Mouse (Mus musculus) midbrain, embryonic 14.5 days (tissue): ENCODE data around the gene Atp13a1. TPM values are rescaled to one million over a fixed set of nuclear protein-coding genes. Genes with fewer than 3 reads are reported as not detected.

Experiments used
- ATAC-seq: fragments of 200-750 bp; cut with Nextera tagmentation; 2 replicates; pipeline ENCODE4 v1.8.0; 2017; ENCODE audit warnings: moderate number of reproducible peaks, moderate library complexity; ENCODE audit not compliant: low FRiP score, low TSS enrichment
- DNase-seq: peaks from one replicate; pipeline ENCODE4 v3.0.0-alpha.2; 2015
- H3K27ac ChIP-seq: fragments of 300-500 bp; sonication (generic); replicated peaks from 2 replicates; pipeline ENCODE4 v1.5.1; 2014; ENCODE audit warnings: mild to moderate bottlenecking, low read depth, low read length, moderate library complexity
- H3K27me3 ChIP-seq: fragments of 300-500 bp; sonication (generic); 2 replicates; pipeline ENCODE4 v1.6.1; 2014; ENCODE audit warnings: low read length, control low read depth, mixed read lengths; ENCODE audit not compliant: control insufficient read depth, insufficient read depth
- H3K36me3 ChIP-seq: fragments of 300-500 bp; sonication (generic); 2 replicates; pipeline ENCODE4 v1.6.1; 2014; ENCODE audit warnings: low read length, control low read depth; ENCODE audit not compliant: control insufficient read depth, insufficient read depth
- H3K4me1 ChIP-seq: fragments of 300-500 bp; sonication (generic); 2 replicates; pipeline ENCODE4 v1.6.1; 2014; ENCODE audit warnings: mild to moderate bottlenecking, antibody characterized with exemption, low read length, control low read depth; ENCODE audit not compliant: control insufficient read depth, insufficient read depth
- H3K4me2 ChIP-seq: fragments of 300-500 bp; sonication (generic); 2 replicates; pipeline ENCODE4 v1.6.1; 2014; ENCODE audit warnings: mild to moderate bottlenecking, low read length, moderate library complexity
- H3K4me3 ChIP-seq: fragments of 300-500 bp; sonication (generic); replicated peaks from 2 replicates; pipeline ENCODE4 v1.5.1; 2014; ENCODE audit warnings: low read depth, low read length
- H3K9ac ChIP-seq: fragments of 300-500 bp; sonication (generic); replicated peaks from 2 replicates; pipeline ENCODE4 v1.6.1; 2014; ENCODE audit warnings: mild to moderate bottlenecking, low read length, moderate library complexity
- H3K9me3 ChIP-seq: fragments of 300-500 bp; sonication (generic); 2 replicates; pipeline ENCODE4 v1.6.1; 2016; ENCODE audit warnings: low read length, control low read depth, mixed read lengths; ENCODE audit not compliant: control insufficient read depth
- WGBS: fragments of 180-500 bp; shearing (Covaris S2); extraction: QIAGEN DNeasy Blood & Tissue Kit; methylation state at CpG from one replicate; pipeline ENCODE4 v1.1.7; 2014; 5-methylcytosine and 5-hydroxymethylcytosine counted together
- polyA plus RNA-seq: library from polyadenylated mRNA; unstranded; fragments of >200 nt; fragmentation: Nextera tagmentation; extraction: Ambion mirVana; gene quantifications from 2 replicates; pipeline ENCODE4 v1.2.1, GENCODE M21; 2014

The Atp13a1 gene
- polyA plus RNA-seq: 49.6 and 50.6 TPM in 2 replicates

DNA sequence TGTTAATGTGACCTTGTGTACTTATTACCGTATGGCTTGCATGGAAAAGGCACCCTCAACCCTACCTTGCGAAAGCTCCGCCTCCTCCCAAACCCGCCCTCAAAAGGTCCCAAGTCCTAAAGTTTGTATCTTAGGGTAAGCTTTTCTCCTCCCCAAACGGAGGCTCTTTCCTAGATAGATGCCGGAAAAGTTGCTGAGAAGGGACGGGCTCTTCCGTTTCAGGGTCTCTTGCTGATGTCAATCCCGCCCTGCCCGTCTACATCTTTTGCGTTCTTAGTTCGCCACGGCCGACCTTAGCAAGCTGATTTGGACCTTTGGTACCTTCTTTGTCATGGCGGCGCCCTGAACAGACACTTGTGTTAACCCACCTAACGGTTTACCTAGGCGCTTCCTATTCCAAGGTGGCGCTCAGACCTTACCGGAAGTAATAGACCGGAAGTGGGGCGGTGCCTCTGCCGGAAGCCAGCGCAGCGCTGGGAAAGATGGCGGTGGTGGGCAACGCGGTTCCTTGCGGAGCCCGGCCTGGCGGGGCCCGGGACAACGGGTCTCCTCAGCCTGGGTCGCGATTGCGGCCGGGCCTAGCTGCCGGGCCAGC is at the start of gene Atp13a1, which contains the start of gene Zfp866:
Gene Atp13a1, plus strand, starts transcription at position 391 of the 595 bp plus-strand sequence.
Gene Zfp866, minus strand, starts transcription at position 406 of the 595 bp plus-strand sequence.
- Histone ChIP-seq H3K4me2 (peak within 1 kb of the TSS; percentile 59), H3K4me1 (peaks cover 13% of the 10 kb centered on the region), H3K27ac (peak within 1 kb of the TSS; percentile 75), H3K9ac (peak within 1 kb of the TSS; percentile 92), H3K9me3 (no peaks in the 10 kb centered on the region), H3K27me3 (no peaks in the 10 kb centered on the region), H3K4me3 (peak within 1 kb of the TSS; percentile 100), H3K36me3 (peaks cover 27% of the 10 kb centered on the region)
- ATAC-seq (peak; percentile 95), DNase-seq (peak; percentile 96)
- WGBS: under 1% methylated on average over 38 of the region's 38 CpGs

DNA sequence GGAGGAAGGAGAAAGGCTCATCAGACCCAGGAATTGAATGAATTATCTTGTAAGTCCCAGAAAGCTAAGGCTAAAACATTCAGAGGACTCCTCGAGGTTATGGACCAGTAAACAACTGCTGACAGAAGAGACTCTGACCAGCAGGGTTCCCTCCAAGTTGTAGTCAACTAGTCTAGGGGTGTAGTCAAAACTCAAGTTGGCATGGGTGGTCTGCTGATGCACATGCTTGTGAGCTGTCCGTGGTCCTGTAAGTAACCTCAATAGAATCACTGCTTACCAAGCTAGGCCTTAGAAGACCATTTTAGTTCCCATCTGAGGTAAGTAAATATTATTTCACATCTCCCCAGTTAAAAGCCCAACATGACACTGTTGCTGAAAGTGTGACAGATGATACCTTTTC is 49.7 kb upstream of the Atp13a1 start:
- Histone ChIP-seq H3K9ac (no peak overlapping the region), H3K27ac (no peak overlapping the region), H3K4me3 (no peak overlapping the region), H3K36me3 (peaks cover 16% of the 10 kb centered on the region), H3K9me3 (no peaks in the 10 kb centered on the region), H3K4me2 (no peak overlapping the region), H3K27me3 (no peaks in the 10 kb centered on the region), H3K4me1 (no peaks in the 10 kb centered on the region)
- 79% methylated on average over 2 of the region's 2 CpGs for WGBS
- DNase-seq (no peak), ATAC-seq (no peak)

DNA sequence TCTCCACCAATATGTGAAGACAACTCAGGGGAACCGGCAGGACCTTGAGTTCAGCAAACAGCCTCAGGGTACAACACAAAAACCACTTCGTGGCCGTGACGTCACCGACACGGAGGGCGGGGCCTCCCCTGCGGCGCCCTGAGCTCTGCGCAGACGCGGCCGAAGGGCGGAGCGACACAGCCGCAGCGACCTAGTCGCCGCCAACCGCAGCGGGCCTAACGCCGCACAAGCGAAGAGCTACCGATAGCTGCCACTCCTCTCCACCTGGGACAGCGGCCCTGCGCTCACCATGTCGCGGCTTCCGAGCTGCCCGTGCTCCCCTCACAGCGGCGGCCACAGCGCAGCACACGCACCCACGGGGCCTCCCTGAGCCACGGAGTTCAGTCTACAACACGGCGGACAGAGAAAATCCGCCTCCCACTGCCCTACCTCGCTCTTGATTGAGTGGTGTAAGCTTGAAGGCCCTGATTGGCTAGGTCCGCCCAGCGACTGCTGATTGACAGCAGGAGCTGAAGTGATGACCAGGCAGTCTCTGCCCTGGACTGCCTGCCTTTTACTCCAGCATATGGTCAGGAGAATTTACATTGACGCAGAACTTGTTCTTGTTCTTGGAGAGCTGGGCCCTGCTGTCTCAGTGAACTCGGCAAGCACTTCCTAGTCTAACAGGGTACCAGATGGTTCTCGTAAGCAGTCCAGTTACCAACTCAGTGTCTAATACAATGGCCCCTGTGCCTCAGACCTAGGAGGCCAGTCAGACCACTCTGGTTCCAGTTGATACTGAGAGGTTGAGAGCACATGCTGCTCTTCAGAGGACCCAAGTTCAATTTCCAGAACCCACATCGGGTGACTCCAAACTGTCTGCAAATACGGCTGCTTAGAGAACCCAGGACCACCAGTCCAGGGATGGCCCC is 41.2 kb upstream of the Atp13a1 start, which contains the start of gene Zfp963:
Gene Zfp963, minus strand, starts transcription at position 427 of the 911 bp plus-strand sequence.
- ATAC-seq: peak; percentile 99
- peak within 1 kb of the TSS; percentile 72 for H3K9ac ChIP-seq
- peaks cover 9% of the 10 kb centered on the region; the same call in 1 of the 2 replicates for H3K4me1 ChIP-seq
- peak within 1 kb of the TSS; percentile 97 for H3K27ac ChIP-seq
- no peaks in the 10 kb centered on the region for H3K27me3 ChIP-seq
- peak within 1 kb of the TSS; percentile 52 for H3K4me3 ChIP-seq
- 3% methylated on average over 48 of the region's 48 CpGs for WGBS
- H3K9me3 ChIP-seq: no peaks in the 10 kb centered on the region
- peak; percentile 97 for DNase-seq
- H3K4me2 ChIP-seq: peak within 1 kb of the TSS; percentile 57
- no peaks in the 10 kb centered on the region; the same call in 1 of the 2 replicates for H3K36me3 ChIP-seq

DNA sequence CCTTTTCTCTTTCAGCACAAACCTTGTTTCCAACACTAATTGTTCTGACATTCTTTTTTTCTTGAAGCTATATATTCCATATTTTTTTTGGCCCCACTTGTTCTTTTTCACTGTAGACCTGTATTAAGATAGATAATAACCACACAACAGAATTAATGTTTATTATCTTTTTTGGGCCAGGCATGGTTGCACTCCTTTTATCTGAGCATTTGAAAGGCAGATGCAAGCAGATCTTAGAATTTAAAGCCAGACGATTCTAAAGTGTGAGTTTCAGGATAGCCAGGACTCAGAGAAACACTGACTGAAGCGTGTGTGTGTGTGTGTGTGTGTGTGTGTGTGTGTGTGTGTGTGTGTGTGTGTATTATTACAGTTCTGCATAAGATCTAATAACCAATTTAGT is 38.5 kb upstream of the Atp13a1 start:
- DNase-seq (no peak), ATAC-seq (no peak)
- H3K9ac ChIP-seq: no peak overlapping the region
- no peaks in the 10 kb centered on the region for H3K27me3 ChIP-seq
- H3K9me3 ChIP-seq: no peaks in the 10 kb centered on the region
- H3K27ac ChIP-seq: no peak overlapping the region
- no peak overlapping the region for H3K4me3 ChIP-seq
- 95% methylated on average over 2 of the region's 2 CpGs for WGBS
- peaks cover 9% of the 10 kb centered on the region; the same call in 1 of the 2 replicates for H3K4me1 ChIP-seq
- no peak overlapping the region for H3K4me2 ChIP-seq
- peaks cover 8% of the 10 kb centered on the region; the same call in 1 of the 2 replicates for H3K36me3 ChIP-seq

DNA sequence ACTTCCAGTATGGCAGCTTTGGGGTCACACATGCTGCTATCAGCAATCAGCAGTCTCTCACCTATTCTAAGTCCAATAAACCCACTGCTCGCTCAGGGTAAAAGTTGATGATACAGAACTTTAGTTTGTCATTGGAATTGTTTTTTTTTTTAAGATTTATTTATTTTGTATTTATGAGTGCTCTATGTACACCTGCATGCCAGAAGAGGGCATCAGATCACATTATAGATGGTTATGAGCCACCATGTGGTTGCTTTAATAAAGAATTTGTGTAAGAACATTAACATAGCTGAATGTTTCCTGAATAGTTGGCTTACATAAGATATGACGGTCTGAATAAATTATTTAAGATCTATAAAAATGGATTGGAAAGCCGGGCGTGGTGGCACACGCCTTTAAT is 32.6 kb upstream of the Atp13a1 start:
- Histone ChIP-seq H3K36me3 (peaks cover 38% of the 10 kb centered on the region), H3K4me2 (no peak overlapping the region), H3K9ac (no peak overlapping the region), H3K4me1 (no peaks in the 10 kb centered on the region), H3K27me3 (no peaks in the 10 kb centered on the region), H3K9me3 (no peaks in the 10 kb centered on the region), H3K4me3 (no peak overlapping the region), H3K27ac (no peak overlapping the region)
- DNase-seq (no peak), ATAC-seq (no peak)
- 97% methylated on average over 5 of the region's 5 CpGs for WGBS

DNA sequence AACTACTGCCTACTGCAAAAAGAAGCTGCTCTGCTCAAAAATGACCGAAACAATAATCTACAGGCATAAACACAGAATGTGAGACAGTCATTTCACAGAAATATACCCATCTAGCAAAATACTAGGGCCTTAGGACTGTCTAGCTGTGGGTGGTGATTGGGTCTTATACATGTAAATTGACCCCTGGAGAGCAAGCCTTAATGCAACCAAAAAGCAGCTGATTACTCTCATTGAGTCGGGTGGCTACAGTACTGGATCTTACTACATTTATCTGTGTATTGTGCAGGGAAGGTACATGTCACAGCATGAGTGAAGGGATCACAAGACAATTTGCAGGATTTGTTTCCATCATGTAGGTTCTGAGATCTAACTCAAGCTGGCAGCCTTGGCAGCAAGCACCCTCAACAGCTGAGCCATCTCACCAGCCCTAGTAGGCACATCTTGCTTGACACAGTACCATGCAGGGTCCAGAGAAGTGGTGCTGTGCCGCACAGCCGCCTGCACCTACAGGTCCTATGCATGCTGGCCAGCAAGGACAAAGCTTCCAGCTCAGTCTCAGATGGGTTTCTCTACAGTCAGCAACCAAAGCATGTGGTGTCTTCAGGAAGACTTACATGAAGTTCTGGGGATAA is 29.0 kb upstream of the Atp13a1 start:
- WGBS: 90% methylated on average over 4 of the region's 4 CpGs
- H3K27me3 ChIP-seq: no peaks in the 10 kb centered on the region
- no peak for DNase-seq
- H3K4me2 ChIP-seq: no peak overlapping the region
- H3K9me3 ChIP-seq: no peaks in the 10 kb centered on the region
- H3K27ac ChIP-seq: no peak overlapping the region
- H3K9ac ChIP-seq: no peak overlapping the region
- H3K4me3 ChIP-seq: no peak overlapping the region
- no peaks in the 10 kb centered on the region for H3K4me1 ChIP-seq
- H3K36me3 ChIP-seq: peaks cover 65% of the 10 kb centered on the region
- no peak for ATAC-seq

DNA sequence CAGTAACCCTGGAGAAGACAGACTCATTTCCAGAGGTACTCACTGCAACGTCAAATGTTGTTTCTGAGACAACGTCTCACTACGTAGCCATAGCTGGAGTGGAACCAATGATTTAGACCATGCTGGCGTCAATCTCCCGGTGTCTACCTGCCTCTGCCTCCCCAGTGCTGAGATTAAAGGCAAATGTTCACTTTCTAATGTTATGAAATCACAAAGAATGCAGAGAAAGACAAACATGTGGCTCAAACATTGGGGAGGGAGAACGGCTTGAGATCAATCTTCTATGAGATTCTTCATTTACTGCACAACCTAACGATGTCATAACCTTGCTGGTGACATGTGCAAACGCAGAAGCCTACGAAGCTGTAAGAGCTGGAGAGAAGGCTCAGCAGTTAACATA is 19.7 kb upstream of the Atp13a1 start:
- no peak for ATAC-seq
- WGBS: 90% methylated on average over 9 of the region's 9 CpGs
- H3K27ac ChIP-seq: no peak overlapping the region
- no peaks in the 10 kb centered on the region for H3K9me3 ChIP-seq
- peaks cover 26% of the 10 kb centered on the region for H3K4me1 ChIP-seq
- H3K27me3 ChIP-seq: no peaks in the 10 kb centered on the region
- H3K9ac ChIP-seq: no peak overlapping the region
- no peak overlapping the region for H3K4me3 ChIP-seq
- H3K4me2 ChIP-seq: no peak overlapping the region
- DNase-seq: no peak
- peaks cover 29% of the 10 kb centered on the region for H3K36me3 ChIP-seq

DNA sequence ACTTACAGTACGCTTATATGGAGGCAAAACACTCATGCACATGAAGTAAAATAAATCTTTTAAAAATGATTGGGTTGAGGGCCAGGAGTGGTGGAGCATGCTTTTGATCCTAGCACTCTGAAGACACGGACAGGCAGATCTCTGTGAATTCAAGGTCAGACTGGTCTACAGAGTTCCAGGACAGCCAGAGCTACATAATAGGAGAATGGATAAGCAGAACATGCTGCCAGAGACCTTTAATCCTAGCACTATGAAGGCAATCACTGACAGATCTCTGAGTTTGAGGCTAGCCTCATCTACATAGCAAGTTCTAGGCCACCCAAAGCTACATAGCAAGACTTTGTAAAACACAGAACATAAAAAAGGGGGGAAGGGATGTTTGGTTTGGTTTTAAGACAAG is 18.9 kb upstream of the Atp13a1 start:
- 87% methylated on average over 2 of the region's 2 CpGs for WGBS
- peaks cover 26% of the 10 kb centered on the region for H3K4me1 ChIP-seq
- no peak overlapping the region for H3K4me3 ChIP-seq
- no peak overlapping the region for H3K27ac ChIP-seq
- 0 out of 2 replicates have a peak overlapping the region, but pooled peaks have one; percentile 18 for H3K9ac ChIP-seq
- H3K9me3 ChIP-seq: no peaks in the 10 kb centered on the region
- peak overlapping the region; percentile 63 for H3K4me2 ChIP-seq
- H3K27me3 ChIP-seq: no peaks in the 10 kb centered on the region
- DNase-seq: no peak
- peaks cover 20% of the 10 kb centered on the region for H3K36me3 ChIP-seq
- ATAC-seq: no peak
